Mouse (Mus musculus) stomach, postnatal 0 days (tissue): ENCODE measurements around the gene Defa21. TPM values are rescaled to one million over a fixed set of nuclear protein-coding genes. Genes with fewer than 3 reads are reported as not detected.
"Not testable (repeated sequence)": the region's sequence is repeated elsewhere in the genome, so short reads cannot be mapped to it uniquely, and the experiment has no call there.

Experiments
- ATAC-seq: fragments of 200-750 bp; cut with Nextera tagmentation; 2 replicates; pipeline ENCODE4 v1.8.0; 2017; ENCODE audit not compliant: low FRiP score, low TSS enrichment
- DNase-seq: peaks from one replicate; pipeline ENCODE4 v3.0.0-alpha.2; 2016; ENCODE audit warnings: low spot score
- H3K27ac ChIP-seq: fragments of 300-500 bp; sonication (generic); replicated peaks from 2 replicates; pipeline ENCODE4 v1.5.1; 2014; ENCODE audit warnings: mild to moderate bottlenecking, control low read depth
- H3K27me3 ChIP-seq: fragments of 300-500 bp; sonication (generic); 2 replicates; pipeline ENCODE4 v1.6.1; 2014; ENCODE audit warnings: low read length; ENCODE audit not compliant: control insufficient read depth, insufficient read depth
- H3K36me3 ChIP-seq: fragments of 300-500 bp; sonication (generic); 2 replicates; pipeline ENCODE4 v1.6.1; 2014; ENCODE audit warnings: low read length, mixed read lengths; ENCODE audit not compliant: control insufficient read depth, insufficient read depth
- H3K4me1 ChIP-seq: fragments of 300-500 bp; sonication (generic); replicated peaks from 2 replicates; pipeline ENCODE4 v1.6.1; 2014; ENCODE audit warnings: antibody characterized with exemption; ENCODE audit not compliant: control insufficient read depth, insufficient read depth
- H3K4me2 ChIP-seq: fragments of 300-500 bp; sonication (generic); replicated peaks from 2 replicates; pipeline ENCODE4 v1.6.1; 2014; ENCODE audit warnings: low read depth, mild to moderate bottlenecking, control low read depth, moderate library complexity
- H3K4me3 ChIP-seq: fragments of 300-500 bp; sonication (generic); 2 replicates; pipeline ENCODE4 v1.5.1; 2014; ENCODE audit warnings: low read depth, low read length, control low read depth
- H3K9ac ChIP-seq: fragments of 300-500 bp; sonication (generic); 2 replicates; pipeline ENCODE4 v1.6.1; 2014; ENCODE audit warnings: mild to moderate bottlenecking, low read length, control low read depth, mixed read lengths
- H3K9me3 ChIP-seq: fragments of 300-500 bp; sonication (generic); 2 replicates; pipeline ENCODE4 v1.6.1; 2016; ENCODE audit warnings: low read length; ENCODE audit not compliant: control insufficient read depth
- WGBS: fragments of 180-500 bp; shearing (Covaris S2); extraction: QIAGEN DNeasy Blood & Tissue Kit; methylation state at CpG from one replicate; pipeline ENCODE4 v1.1.7; 2014; 5-methylcytosine and 5-hydroxymethylcytosine counted together
- polyA plus RNA-seq: library from polyadenylated mRNA; unstranded; fragments of >200 nt; fragmentation: Nextera tagmentation; extraction: Ambion mirVana; gene quantifications from 2 replicates; pipeline ENCODE4 v1.2.1, GENCODE M21; 2015

The Defa21 gene
- polyA plus RNA-seq, 1 experiment from 2014 or later, result not detected

GRCm38 (mm10) chr8:21054747-21055146 is 29.4 kb downstream of the Defa21 start, which contains the start of gene Defa23:
Gene Defa23, plus strand, starts transcription at chr8:21055047.
- H3K9ac ChIP-seq, H3K27me3 ChIP-seq, H3K27ac ChIP-seq, ATAC-seq, H3K4me2 ChIP-seq, H3K36me3 ChIP-seq, H3K4me3 ChIP-seq, H3K4me1 ChIP-seq, DNase-seq, H3K9me3 ChIP-seq: not testable (repeated sequence)
- WGBS, result no CpG with 5 or more reads among the region's 1 CpGs

GRCm38 (mm10) chr8:21064738-21065137 is 39.4 kb downstream of the Defa21 start, which contains the start of gene Defa35:
Gene Defa35, plus strand, starts transcription at chr8:21065038.
- H3K4me3 ChIP-seq, H3K9me3 ChIP-seq, H3K27me3 ChIP-seq, H3K9ac ChIP-seq, H3K4me2 ChIP-seq, H3K36me3 ChIP-seq, ATAC-seq, DNase-seq, H3K4me1 ChIP-seq, H3K27ac ChIP-seq: not testable (repeated sequence)
- 87% methylated on average over 1 of the region's 1 CpGs for WGBS

Other genes starting within 250 kb of the Defa21 start
- not detected in 2 replicates for gene Defb33, start 132.9 kb upstream of the Defa21 start, polyA plus RNA-seq
- gene Gm15056, start 122.9 kb upstream of the Defa21 start, polyA plus RNA-seq, result not detected in 2 replicates
- not detected in 2 replicates for gene Gm6040, start 103.5 kb upstream of the Defa21 start, polyA plus RNA-seq
- gene AY761185, start 80.8 kb upstream of the Defa21 start, polyA plus RNA-seq, result not detected in 2 replicates
- not detected in 2 replicates for gene Defa23, start 29.5 kb downstream of the Defa21 start, polyA plus RNA-seq
- not detected in 2 replicates for gene Defa35, start 39.5 kb downstream of the Defa21 start, polyA plus RNA-seq
- not detected in 2 replicates for gene Defa25, start 58.9 kb downstream of the Defa21 start, polyA plus RNA-seq
- gene Gm14851, start 70.5 kb downstream of the Defa21 start, polyA plus RNA-seq, result not detected in 2 replicates
- not detected in 2 replicates for gene Defa30, start 109.1 kb downstream of the Defa21 start, polyA plus RNA-seq
- gene Defa22, start 136.7 kb downstream of the Defa21 start, polyA plus RNA-seq, result not detected in 2 replicates
- not detected in 2 replicates for gene Defa31, start 166.1 kb downstream of the Defa21 start, polyA plus RNA-seq
- not detected in 2 replicates for gene Gm15293, start 176.0 kb downstream of the Defa21 start, polyA plus RNA-seq
- gene Gm15292, start 224.2 kb downstream of the Defa21 start, polyA plus RNA-seq, result not detected in 2 replicates